Comparison of ENCODE assay signal across 19 mouse cellular contexts in genomic region chr4:101260744-101261291, GRCm38 (mm10). TPM values are rescaled to one million over a fixed set of nuclear protein-coding genes. Genes with fewer than 3 reads are reported as not detected.
DNase-seq lines count a peak whose midpoint lies in the region; ATAC-seq and TF ChIP-seq lines count a peak whose summit lies in the region.
"Had no signal": no experiment of that assay in that cellular context is flagged by ENCODE, and none has a peak within 500 bp of the region (broad histone marks: within the 10 kb centered on the region; RNA-seq: fewer than 3 reads in every experiment).

No protein-coding gene starts in this region.

- TF ChIP-seq POLR2A in thymus, adult 2 months (IDR thresholded peaks at IDR 0.05; ENCODE audit: control insufficient read depth, extremely low read depth, insufficient read depth, low read length, poor library complexity) = no peak

- no peaks in the 10 kb centered on the region for H3K27me3 ChIP-seq in intestine, embryonic 14.5 days (replicated peaks; ENCODE audit: control insufficient read depth, insufficient read depth, low read length)
- H3K27me3 ChIP-seq in intestine, postnatal 0 days (replicated peaks; ENCODE audit: control insufficient read depth, insufficient read depth, low read length) = no peaks in the 10 kb centered on the region
- no peaks in the 10 kb centered on the region for H3K27me3 ChIP-seq in thymus, adult 2 months (ENCODE audit: control insufficient read depth, insufficient read depth, low read length)
- no peaks in the 10 kb centered on the region for H3K27me3 ChIP-seq in hindbrain, embryonic 14.5 days (ENCODE audit: control insufficient read depth, insufficient read depth, low read length)
- H3K27me3 ChIP-seq: hindbrain, embryonic 15.5 days; kidney, embryonic 15.5 days; midbrain, embryonic 13.5 days; neural tube, embryonic 12.5 days; Patski had no signal

- no peak overlapping the region for H3K4me3 ChIP-seq in intestine, embryonic 14.5 days (ENCODE audit: low read depth, low read length)
- no peak overlapping the region for H3K4me3 ChIP-seq in intestine, postnatal 0 days (ENCODE audit: low read depth, low read length)
- no peak overlapping the region for H3K4me3 ChIP-seq in thymus, adult 2 months (ENCODE audit: control insufficient read depth, insufficient read depth, low read length)
- no peak overlapping the region for H3K4me3 ChIP-seq in hindbrain, embryonic 14.5 days (replicated peaks; ENCODE audit: low read length)
- H3K4me3 ChIP-seq: hindbrain, embryonic 15.5 days; kidney, embryonic 15.5 days; midbrain, embryonic 13.5 days; neural tube, embryonic 12.5 days had no signal

- ATAC-seq in intestine, embryonic 14.5 days (replicated peaks; ENCODE audit: low FRiP score, low TSS enrichment, low read depth) = no peak
- no peak for ATAC-seq in intestine, postnatal 0 days
- ATAC-seq in CD4-positive, CD25-positive, alpha-beta regulatory T cell, adult 4 months = peak; percentile 48
- peak; percentile 7 for ATAC-seq in granulocyte monocyte progenitor cell, adult 5-6 weeks (replicated peaks; ENCODE audit: poor library complexity, severe bottlenecking)
- no peak for ATAC-seq in monocyte, adult 5-6 weeks (replicated peaks; ENCODE audit: insufficient number of reproducible peaks, low FRiP score, low TSS enrichment, poor library complexity, severe bottlenecking)
- ATAC-seq in hindbrain, embryonic 14.5 days (ENCODE audit: low FRiP score) = no peak
- ATAC-seq: forebrain, postnatal 0 days; midbrain, embryonic 13.5 days; Patski had no signal

- no peaks in the 10 kb centered on the region for H3K36me3 ChIP-seq in intestine, embryonic 14.5 days (ENCODE audit: control insufficient read depth, insufficient read depth, low read length)
- no peaks in the 10 kb centered on the region for H3K36me3 ChIP-seq in intestine, postnatal 0 days (ENCODE audit: control insufficient read depth, insufficient read depth)
- H3K36me3 ChIP-seq in thymus, adult 2 months (ENCODE audit: control insufficient read depth, insufficient read depth, low read length) = no peaks in the 10 kb centered on the region
- no peaks in the 10 kb centered on the region for H3K36me3 ChIP-seq in hindbrain, embryonic 14.5 days (replicated peaks; ENCODE audit: control insufficient read depth, insufficient read depth)
- H3K36me3 ChIP-seq: hindbrain, embryonic 15.5 days; kidney, embryonic 15.5 days; midbrain, embryonic 13.5 days; neural tube, embryonic 12.5 days had no signal

- no peak overlapping the region for H3K27ac ChIP-seq in intestine, embryonic 14.5 days (ENCODE audit: low read depth)
- no peak overlapping the region for H3K27ac ChIP-seq in intestine, postnatal 0 days (ENCODE audit: low read depth, low read length)
- H3K27ac ChIP-seq in thymus, adult 2 months (ENCODE audit: control insufficient read depth, insufficient read depth, low read length) = peak overlapping the region; percentile 89
- H3K27ac ChIP-seq in hindbrain, embryonic 14.5 days = no peak overlapping the region
- H3K27ac ChIP-seq: hindbrain, embryonic 15.5 days; kidney, embryonic 15.5 days; liver, embryonic 14.5 days; midbrain, embryonic 13.5 days; neural tube, embryonic 12.5 days had no signal

- no peak overlapping the region for H3K4me2 ChIP-seq in intestine, embryonic 14.5 days (ENCODE audit: low read length)
- no peak overlapping the region for H3K4me2 ChIP-seq in intestine, postnatal 0 days (replicated peaks; ENCODE audit: low read depth)
- no peak overlapping the region for H3K4me2 ChIP-seq in hindbrain, embryonic 14.5 days (replicated peaks)
- H3K4me2 ChIP-seq: hindbrain, embryonic 15.5 days; kidney, embryonic 15.5 days; midbrain, embryonic 13.5 days; neural tube, embryonic 12.5 days had no signal

- H3K4me1 ChIP-seq in intestine, embryonic 14.5 days (replicated peaks; ENCODE audit: control insufficient read depth, insufficient read depth, low read length) = peaks cover 15% of the 10 kb centered on the region
- 0 out of 2 replicates have a peak, but pooled peaks cover 3% of the 10 kb centered on the region for H3K4me1 ChIP-seq in intestine, postnatal 0 days (replicated peaks; ENCODE audit: control insufficient read depth, insufficient read depth, low read length)
- peaks cover 30% of the 10 kb centered on the region for H3K4me1 ChIP-seq in thymus, adult 2 months (replicated peaks; ENCODE audit: control insufficient read depth, insufficient read depth, low read length)
- peaks cover 8% of the 10 kb centered on the region; the same call in 1 of the 2 replicates for H3K4me1 ChIP-seq in hindbrain, embryonic 14.5 days (replicated peaks; ENCODE audit: control insufficient read depth, insufficient read depth, low read length)

- peak; percentile 43 for DNase-seq in intestine, embryonic 14.5 days (ENCODE audit: low spot score)
- DNase-seq in thymus, adult 2 months = peak; percentile 55
- no peak for DNase-seq in cerebellum, postnatal 14 days
- DNase-seq in hindbrain, embryonic 14.5 days (ENCODE audit: low spot score) = no peak
- DNase-seq: adrenal gland, postnatal 25 days; embryo, embryonic 11 days; forebrain, postnatal 0 days; gastrocnemius, postnatal 36 days; heart, postnatal 10 days had no signal

- H3K9me3 ChIP-seq in intestine, embryonic 14.5 days (ENCODE audit: control insufficient read depth, low read length) = no peaks in the 10 kb centered on the region
- no peaks in the 10 kb centered on the region for H3K9me3 ChIP-seq in intestine, postnatal 0 days (ENCODE audit: control insufficient read depth)
- H3K9me3 ChIP-seq in hindbrain, embryonic 14.5 days (ENCODE audit: control insufficient read depth, low read length) = no peaks in the 10 kb centered on the region
- H3K9me3 ChIP-seq: hindbrain, embryonic 15.5 days; kidney, embryonic 15.5 days; midbrain, embryonic 13.5 days; neural tube, embryonic 12.5 days had no signal

- no peak overlapping the region for H3K9ac ChIP-seq in intestine, embryonic 14.5 days (ENCODE audit: low read length)
- H3K9ac ChIP-seq in intestine, postnatal 0 days (ENCODE audit: low read depth, low read length) = no peak overlapping the region
- H3K9ac ChIP-seq in hindbrain, embryonic 14.5 days = no peak overlapping the region
- H3K9ac ChIP-seq: forebrain, postnatal 0 days; hindbrain, embryonic 15.5 days; kidney, embryonic 15.5 days; liver, embryonic 14.5 days; midbrain, embryonic 13.5 days; neural tube, embryonic 12.5 days had no signal

- no peak for TF ChIP-seq CTCF in intestine, postnatal 0 days (IDR thresholded peaks at IDR 0.05; ENCODE audit: low read depth)
- TF ChIP-seq CTCF in thymus, adult 2 months (IDR thresholded peaks at IDR 0.05; ENCODE audit: borderline replicate concordance, control insufficient read depth, extremely low read depth, insufficient read depth, low read length, poor library complexity) = no peak

- WGBS in intestine, embryonic 14.5 days = 89% methylated on average over 8 of the region's 8 CpGs
- 90% methylated on average over 8 of the region's 8 CpGs for WGBS in intestine, postnatal 0 days
- 32% methylated on average over 8 of the region's 8 CpGs for WGBS in thymus, adult 2 months
- 86% methylated on average over 8 of the region's 8 CpGs for WGBS in hindbrain, embryonic 14.5 days

RNA-seq across cellular contexts. Expression of gene Jak1, which starts 4.3 kb away (rescaled TPM):
- 83.2 and 91.9 TPM in 2 replicates for polyA plus RNA-seq in intestine, embryonic 14.5 days (2014; fragmentation: Nextera tagmentation; extraction: Ambion mirVana)
- 44.7 and 46.3 TPM in 2 replicates for polyA plus RNA-seq in intestine, postnatal 0 days (2015; fragmentation: Nextera tagmentation; extraction: Ambion mirVana)
- 100 to 1,000 TPM; 369 to 445 TPM for polyA plus RNA-seq in CD4-positive, CD25-positive, alpha-beta regulatory T cell, adult 4 months (2017; shearing (Covaris generic))
- 46.7 and 47.4 TPM in 2 replicates for total RNA-seq in granulocyte monocyte progenitor cell, adult 5-6 weeks (2014; fragmentation: Nextera tagmentation)
- total RNA-seq in granulocyte monocyte progenitor cell, adult 5-6 weeks (2017) = 52.4 and 57.7 TPM in 2 replicates
- 97.7 and 109 TPM in 2 replicates for polyA plus RNA-seq in thymus, adult 2 months (2012; rRNA removed)
- 252 to 459 TPM (median 254 TPM) in 3 replicates for total RNA-seq in monocyte, adult 5-6 weeks (2017)
- polyA plus RNA-seq in hindbrain, embryonic 14.5 days (2014; fragmentation: Nextera tagmentation; extraction: Ambion mirVana) = 100 and 112 TPM in 2 replicates

Comparison
In these comparisons a context has a peak if more than half of its experiments do, and no peak if none do; other contexts are left out.
1. ATAC-seq: peak in CD4-positive, CD25-positive, alpha-beta regulatory T cell, adult 4 months (single experiment) and granulocyte monocyte progenitor cell, adult 5-6 weeks (single experiment); none in intestine, embryonic 14.5 days (single experiment), intestine, postnatal 0 days (single experiment), monocyte, adult 5-6 weeks (single experiment) and hindbrain, embryonic 14.5 days (single experiment).
2. DNase-seq: peak in intestine, embryonic 14.5 days (single experiment) and thymus, adult 2 months (single experiment); none in cerebellum, postnatal 14 days (0 of 2) and hindbrain, embryonic 14.5 days (single experiment).